Mouse (Mus musculus) brain, embryonic 14.5 days (tissue): ENCODE measurements around the gene Kcnk3.

Experiments used
- CTCF ChIP-seq: fragments of 200-500 bp; IDR thresholded peaks from 2 replicates; pipeline ENCODE4 v1.5.1; 2012; ENCODE audit warnings: inconsistent platforms, mild to moderate bottlenecking, moderate library complexity, borderline replicate concordance; ENCODE audit not compliant: insufficient read depth, insufficient read length; ENCODE audit errors: extremely low read depth
- POLR2A ChIP-seq: fragments of 200-500 bp; IDR thresholded peaks from 2 replicates; pipeline ENCODE4 v1.6.1; 2012; ENCODE audit warnings: mild to moderate bottlenecking, inconsistent platforms, borderline replicate concordance; ENCODE audit not compliant: poor library complexity, insufficient read depth, insufficient read length, severe bottlenecking; ENCODE audit errors: extremely low read depth

DNA sequence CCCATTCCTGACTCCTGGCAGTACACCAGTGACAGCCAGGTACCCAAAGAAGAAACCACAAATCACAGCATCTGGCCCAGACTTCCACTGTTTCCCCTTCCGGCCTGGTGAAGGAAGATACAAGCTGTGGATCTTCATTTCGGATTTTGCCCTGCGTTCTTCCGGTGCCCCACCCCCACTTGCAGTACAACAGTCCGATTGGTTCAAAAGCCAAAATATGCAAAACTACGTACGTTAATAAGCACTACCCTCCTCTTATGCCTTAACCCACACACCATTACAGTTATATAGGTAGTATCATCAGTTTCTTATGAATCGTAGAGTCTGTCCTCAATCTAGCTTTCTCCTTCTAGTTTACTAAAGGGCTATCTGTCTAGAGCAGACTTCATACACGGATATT is 77.4 kb downstream of the Kcnk3 start:
- no peak for TF ChIP-seq POLR2A
- no peak for TF ChIP-seq CTCF
